Mouse (Mus musculus): Measurements from ENCODE around the gene Gpr176. TPM values are rescaled to one million over a fixed set of nuclear protein-coding genes. Genes with fewer than 3 reads are reported as not detected.
A peak's percentile ranks its signal among the peaks of the same experiment; 100 is the strongest.

Gene Gpr176
- polyA plus RNA-seq, 1 experiment from 2014 or later, result 4.1 TPM

DNA sequence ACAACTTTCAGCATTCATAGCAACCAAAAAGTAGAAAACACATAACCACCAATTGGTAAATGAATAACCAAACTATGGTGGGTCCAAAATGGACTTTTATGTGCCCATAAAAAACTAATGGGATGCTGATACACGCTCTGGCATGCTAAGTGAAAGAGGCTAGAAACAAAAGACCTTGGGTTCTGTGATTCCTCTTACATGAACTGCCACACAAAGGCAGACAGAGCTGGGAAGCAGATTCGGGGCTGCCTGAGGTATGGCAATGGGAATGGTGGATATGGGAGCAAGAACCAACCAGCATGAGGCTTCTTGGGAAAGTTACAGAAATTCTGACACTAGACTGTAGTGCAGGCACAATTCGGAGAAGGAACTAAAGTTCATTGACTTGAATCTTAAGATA lies 90.8 kb downstream of the Gpr176 start:
- WGBS, result 80% methylated on average over 3 of the region's 3 CpGs
- H3K27me3 ChIP-seq (ENCODE audit: control insufficient read depth, insufficient read depth, low read length), result no peaks in the 10 kb centered on the region
- H3K4me1 ChIP-seq (ENCODE audit: control insufficient read depth, insufficient read depth, low read length), result no peaks in the 10 kb centered on the region
- no peak overlapping the region for H3K27ac ChIP-seq (replicated peaks; ENCODE audit: low read depth, low read length)
- no peaks in the 10 kb centered on the region for H3K36me3 ChIP-seq (ENCODE audit: control insufficient read depth, insufficient read depth, low read length)
- H3K4me2 ChIP-seq (ENCODE audit: low read length), result no peak overlapping the region
- H3K9me3 ChIP-seq (ENCODE audit: control insufficient read depth, low read length), result no peaks in the 10 kb centered on the region
- H3K9ac ChIP-seq (replicated peaks; ENCODE audit: low read length), result no peak overlapping the region
- ATAC-seq (ENCODE audit: low FRiP score, low TSS enrichment) (no peak), DNase-seq (no peak)
- H3K4me3 ChIP-seq (replicated peaks; ENCODE audit: low read depth, low read length), result no peak overlapping the region

GRCm38 (mm10) chr2:118278249-118278648 lies 95.0 kb downstream of the Gpr176 start:
- 92% methylated on average over 8 of the region's 8 CpGs for WGBS
- Histone ChIP-seq H3K27ac (replicated peaks; ENCODE audit: low read depth, low read length) (no peak overlapping the region), H3K9me3 (ENCODE audit: control insufficient read depth, low read length) (no peaks in the 10 kb centered on the region), H3K9ac (replicated peaks; ENCODE audit: low read length) (no peak overlapping the region), H3K4me3 (replicated peaks; ENCODE audit: low read depth, low read length) (no peak overlapping the region), H3K4me1 (ENCODE audit: control insufficient read depth, insufficient read depth, low read length) (0 out of 2 replicates have a peak, but pooled peaks cover 4% of the 10 kb centered on the region), H3K27me3 (ENCODE audit: control insufficient read depth, insufficient read depth, low read length) (no peaks in the 10 kb centered on the region), H3K36me3 (ENCODE audit: control insufficient read depth, insufficient read depth, low read length) (no peaks in the 10 kb centered on the region), H3K4me2 (ENCODE audit: low read length) (no peak overlapping the region)
- DNase-seq (no peak), ATAC-seq (ENCODE audit: low FRiP score, low TSS enrichment) (no peak)

- Histone ChIP-seq H3K9me3 (ENCODE audit: control insufficient read depth, low read length) (no peaks in the 10 kb centered on the region), H3K36me3 (ENCODE audit: control insufficient read depth, insufficient read depth, low read length) (no peaks in the 10 kb centered on the region), H3K4me3 (replicated peaks; ENCODE audit: low read depth, low read length) (no peak overlapping the region), H3K4me2 (ENCODE audit: low read length) (no peak overlapping the region), H3K27me3 (ENCODE audit: control insufficient read depth, insufficient read depth, low read length) (no peaks in the 10 kb centered on the region), H3K27ac (replicated peaks; ENCODE audit: low read depth, low read length) (no peak overlapping the region), H3K4me1 (ENCODE audit: control insufficient read depth, insufficient read depth, low read length) (0 out of 2 replicates have a peak, but pooled peaks cover 4% of the 10 kb centered on the region), H3K9ac (replicated peaks; ENCODE audit: low read length) (no peak overlapping the region)
- ATAC-seq (ENCODE audit: low FRiP score, low TSS enrichment) (no peak), DNase-seq (no peak)
- WGBS, result 84% methylated on average over 10 of the region's 10 CpGs
Measured at GRCm38 (mm10) chr2:118271606-118272005, 101.6 kb downstream of the Gpr176 start.

GRCm38 (mm10) chr2:118270213-118270612 lies 103.0 kb downstream of the Gpr176 start:
- 0 out of 2 replicates have a peak, but pooled peaks cover 4% of the 10 kb centered on the region for H3K4me1 ChIP-seq (ENCODE audit: control insufficient read depth, insufficient read depth, low read length)
- no peak overlapping the region for H3K9ac ChIP-seq (replicated peaks; ENCODE audit: low read length)
- WGBS, result 76% methylated on average over 14 of the region's 14 CpGs
- no peak for DNase-seq
- H3K27ac ChIP-seq (replicated peaks; ENCODE audit: low read depth, low read length), result no peak overlapping the region
- no peak overlapping the region for H3K4me3 ChIP-seq (replicated peaks; ENCODE audit: low read depth, low read length)
- H3K9me3 ChIP-seq (ENCODE audit: control insufficient read depth, low read length), result no peaks in the 10 kb centered on the region
- no peaks in the 10 kb centered on the region for H3K27me3 ChIP-seq (ENCODE audit: control insufficient read depth, insufficient read depth, low read length)
- no peak overlapping the region for H3K4me2 ChIP-seq (ENCODE audit: low read length)
- ATAC-seq (ENCODE audit: low FRiP score, low TSS enrichment), result no peak
- no peaks in the 10 kb centered on the region for H3K36me3 ChIP-seq (ENCODE audit: control insufficient read depth, insufficient read depth, low read length)

GRCm38 (mm10) chr2:118263914-118264201 lies 109.4 kb downstream of the Gpr176 start:
- H3K4me1 ChIP-seq (ENCODE audit: control insufficient read depth, insufficient read depth, low read length), result no peaks in the 10 kb centered on the region
- ATAC-seq (ENCODE audit: low FRiP score, low TSS enrichment) (no peak), DNase-seq (no peak)
- no peaks in the 10 kb centered on the region for H3K9me3 ChIP-seq (ENCODE audit: control insufficient read depth, low read length)
- no peak overlapping the region for H3K27ac ChIP-seq (replicated peaks; ENCODE audit: low read depth, low read length)
- no peak overlapping the region for H3K9ac ChIP-seq (replicated peaks; ENCODE audit: low read length)
- H3K4me2 ChIP-seq (ENCODE audit: low read length), result no peak overlapping the region
- H3K27me3 ChIP-seq (ENCODE audit: control insufficient read depth, insufficient read depth, low read length), result no peaks in the 10 kb centered on the region
- H3K4me3 ChIP-seq (replicated peaks; ENCODE audit: low read depth, low read length), result no peak overlapping the region
- WGBS, result 38% methylated on average over 2 of the region's 2 CpGs
- no peaks in the 10 kb centered on the region for H3K36me3 ChIP-seq (ENCODE audit: control insufficient read depth, insufficient read depth, low read length)

GRCm38 (mm10) chr2:118263151-118263913 lies 109.9 kb downstream of the Gpr176 start:
- Histone ChIP-seq H3K4me3 (replicated peaks; ENCODE audit: low read depth, low read length) (no peak overlapping the region), H3K36me3 (ENCODE audit: control insufficient read depth, insufficient read depth, low read length) (no peaks in the 10 kb centered on the region), H3K4me2 (ENCODE audit: low read length) (no peak overlapping the region), H3K9ac (replicated peaks; ENCODE audit: low read length) (no peak overlapping the region), H3K9me3 (ENCODE audit: control insufficient read depth, low read length) (no peaks in the 10 kb centered on the region), H3K27ac (replicated peaks; ENCODE audit: low read depth, low read length) (no peak overlapping the region), H3K27me3 (ENCODE audit: control insufficient read depth, insufficient read depth, low read length) (no peaks in the 10 kb centered on the region), H3K4me1 (ENCODE audit: control insufficient read depth, insufficient read depth, low read length) (no peaks in the 10 kb centered on the region)
- peak; percentile 90 for DNase-seq
- WGBS, result 22% methylated on average over 8 of the region's 8 CpGs
- 0 out of 2 replicates have a peak, but pooled peaks have one; percentile 46 for ATAC-seq (ENCODE audit: low FRiP score, low TSS enrichment)

DNA sequence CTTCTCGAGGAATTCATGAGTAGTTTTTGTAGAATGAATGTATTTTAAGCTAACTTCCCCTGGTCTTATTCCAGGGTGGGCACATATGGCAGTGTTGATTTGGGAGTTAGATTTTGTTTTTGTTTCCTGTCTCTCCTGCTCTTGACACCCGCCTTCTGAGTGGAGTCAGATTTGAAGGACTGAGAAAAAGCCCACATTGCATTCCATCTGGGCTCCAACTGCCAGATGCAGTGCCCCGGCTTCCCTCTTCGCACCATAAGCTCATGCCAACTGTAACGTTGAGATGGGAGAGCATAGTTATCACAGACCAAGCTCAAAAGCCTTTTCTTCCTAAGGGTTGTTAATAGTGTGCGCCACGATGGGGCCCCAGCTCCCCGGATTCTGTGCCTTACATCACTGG lies 110.5 kb downstream of the Gpr176 start:
- Histone ChIP-seq H3K36me3 (ENCODE audit: control insufficient read depth, insufficient read depth, low read length) (no peaks in the 10 kb centered on the region), H3K4me2 (ENCODE audit: low read length) (no peak overlapping the region), H3K4me1 (ENCODE audit: control insufficient read depth, insufficient read depth, low read length) (no peaks in the 10 kb centered on the region), H3K27ac (replicated peaks; ENCODE audit: low read depth, low read length) (no peak overlapping the region), H3K27me3 (ENCODE audit: control insufficient read depth, insufficient read depth, low read length) (no peaks in the 10 kb centered on the region), H3K9me3 (ENCODE audit: control insufficient read depth, low read length) (no peaks in the 10 kb centered on the region), H3K9ac (replicated peaks; ENCODE audit: low read length) (no peak overlapping the region), H3K4me3 (replicated peaks; ENCODE audit: low read depth, low read length) (no peak overlapping the region)
- no peak for ATAC-seq (ENCODE audit: low FRiP score, low TSS enrichment)
- WGBS, result 73% methylated on average over 8 of the region's 8 CpGs
- no peak for DNase-seq

GRCm38 (mm10) chr2:118259746-118260145 lies 113.5 kb downstream of the Gpr176 start:
- Histone ChIP-seq H3K36me3 (ENCODE audit: control insufficient read depth, insufficient read depth, low read length) (no peaks in the 10 kb centered on the region), H3K4me2 (ENCODE audit: low read length) (no peak overlapping the region), H3K9me3 (ENCODE audit: control insufficient read depth, low read length) (no peaks in the 10 kb centered on the region), H3K27ac (replicated peaks; ENCODE audit: low read depth, low read length) (no peak overlapping the region), H3K9ac (replicated peaks; ENCODE audit: low read length) (no peak overlapping the region), H3K4me3 (replicated peaks; ENCODE audit: low read depth, low read length) (no peak overlapping the region), H3K27me3 (ENCODE audit: control insufficient read depth, insufficient read depth, low read length) (no peaks in the 10 kb centered on the region), H3K4me1 (ENCODE audit: control insufficient read depth, insufficient read depth, low read length) (no peaks in the 10 kb centered on the region)
- 88% methylated on average over 5 of the region's 5 CpGs for WGBS
- ATAC-seq (ENCODE audit: low FRiP score, low TSS enrichment) (no peak), DNase-seq (no peak)

GRCm38 (mm10) chr2:118257094-118257493 lies 116.1 kb downstream of the Gpr176 start:
- no peaks in the 10 kb centered on the region for H3K36me3 ChIP-seq (ENCODE audit: control insufficient read depth, insufficient read depth, low read length)
- H3K9me3 ChIP-seq (ENCODE audit: control insufficient read depth, low read length), result no peaks in the 10 kb centered on the region
- no peak overlapping the region for H3K9ac ChIP-seq (replicated peaks; ENCODE audit: low read length)
- no peak overlapping the region for H3K27ac ChIP-seq (replicated peaks; ENCODE audit: low read depth, low read length)
- H3K4me2 ChIP-seq (ENCODE audit: low read length), result peak overlapping the region; percentile 57
- DNase-seq (no peak), ATAC-seq (ENCODE audit: low FRiP score, low TSS enrichment) (no peak)
- H3K27me3 ChIP-seq (ENCODE audit: control insufficient read depth, insufficient read depth, low read length), result no peaks in the 10 kb centered on the region
- H3K4me3 ChIP-seq (replicated peaks; ENCODE audit: low read depth, low read length), result peak overlapping the region; percentile 41; the same call in 1 of the 2 replicates
- WGBS, result 80% methylated on average over 8 of the region's 8 CpGs
- H3K4me1 ChIP-seq (ENCODE audit: control insufficient read depth, insufficient read depth, low read length), result no peaks in the 10 kb centered on the region
